In genomic region chr17:79353446-79354173, GRCm38 (mm10) we compare ENCODE assay signal across 8 mouse cellular contexts. TPM values are rescaled to one million over a fixed set of nuclear protein-coding genes. Genes with fewer than 3 reads are reported as not detected.
DNase-seq lines count a peak whose midpoint lies in the region; ATAC-seq and TF ChIP-seq lines count a peak whose summit lies in the region.

No protein-coding gene starts in this region.

- no peak for TF ChIP-seq EP300 in liver, postnatal 0 days (IDR thresholded peaks at IDR 0.05; ENCODE audit: low read depth)
- peak; percentile 28 for TF ChIP-seq EP300 in stomach, postnatal 0 days (optimal IDR thresholded peaks at IDR 0.05)

- peak overlapping the region; percentile 94 for H3K27ac ChIP-seq in left cerebral cortex, adult 2 months
- H3K27ac ChIP-seq in embryonic facial prominence, embryonic 15.5 days (replicated peaks) = peak overlapping the region; percentile 77
- H3K27ac ChIP-seq in hindbrain, embryonic 12.5 days = peak overlapping the region; percentile 92
- peak overlapping the region; percentile 92; the same call in 1 of the 2 replicates for H3K27ac ChIP-seq in liver, postnatal 0 days (ENCODE audit: low read depth)
- peak overlapping the region; percentile 49; the same call in 1 of the 2 replicates for H3K27ac ChIP-seq in stomach, postnatal 0 days (replicated peaks)

- DNase-seq in left cerebral cortex, adult 2 months (ENCODE audit: extremely low spot score in 1 of 2, low spot score in 2 of 2) = no peak
- DNase-seq in left cerebral cortex, adult 8-10 months (ENCODE audit: low spot score in 2 of 2) = no peak
- DNase-seq in liver, postnatal 0 days = no peak
- peak; percentile 24 for DNase-seq in stomach, postnatal 0 days (ENCODE audit: low spot score)
- no peak for DNase-seq in left cerebral cortex, postnatal 14 days (ENCODE audit: low spot score in 2 of 2)

- 0 out of 2 replicates have a peak, but pooled peaks cover 7% of the 10 kb centered on the region for H3K36me3 ChIP-seq in embryonic facial prominence, embryonic 15.5 days
- H3K36me3 ChIP-seq in hindbrain, embryonic 12.5 days = no peaks in the 10 kb centered on the region; the same call in 1 of the 2 replicates
- peaks cover 16% of the 10 kb centered on the region; the same call in 1 of the 2 replicates for H3K36me3 ChIP-seq in liver, postnatal 0 days (replicated peaks; ENCODE audit: insufficient read depth, low read length)
- no peaks in the 10 kb centered on the region for H3K36me3 ChIP-seq in stomach, postnatal 0 days (ENCODE audit: control insufficient read depth, insufficient read depth, low read length)

- WGBS in embryonic facial prominence, embryonic 15.5 days = 1% methylated on average over 16 of the region's 16 CpGs
- whole genome bisulfite sequencing in hindbrain, embryonic 12.5 days = 5% methylated on average over 16 of the region's 16 CpGs
- WGBS in liver, postnatal 0 days (ENCODE audit: insufficient replicate concordance) = 9% methylated on average over 16 of the region's 16 CpGs
- 9% methylated on average over 16 of the region's 16 CpGs for WGBS in stomach, postnatal 0 days

- ATAC-seq in embryonic facial prominence, embryonic 15.5 days (ENCODE audit: insufficient number of reproducible peaks, low FRiP score, low TSS enrichment, low read depth) = no peak
- no peak for ATAC-seq in hindbrain, embryonic 12.5 days (ENCODE audit: low FRiP score)
- no peak for ATAC-seq in liver, postnatal 0 days
- ATAC-seq in stomach, postnatal 0 days (ENCODE audit: low FRiP score, low TSS enrichment) = no peak
- ATAC-seq in megakaryocyte progenitor cell, adult 5-6 weeks (replicated peaks; ENCODE audit: poor library complexity) = no peak

- TF ChIP-seq CTCF in left cerebral cortex, adult 2 months (IDR thresholded peaks at IDR 0.05) = no peak
- no peak for TF ChIP-seq CTCF in liver, postnatal 0 days (IDR thresholded peaks at IDR 0.05; ENCODE audit: low read depth)
- TF ChIP-seq CTCF in stomach, postnatal 0 days (IDR thresholded peaks at IDR 0.05; ENCODE audit: low read depth) = no peak

- peak overlapping the region; percentile 83 for H3K4me3 ChIP-seq in left cerebral cortex, adult 2 months
- peak overlapping the region; percentile 78 for H3K4me3 ChIP-seq in embryonic facial prominence, embryonic 15.5 days (replicated peaks)
- peak overlapping the region; percentile 68 for H3K4me3 ChIP-seq in hindbrain, embryonic 12.5 days
- H3K4me3 ChIP-seq in liver, postnatal 0 days (ENCODE audit: low read depth, low read length) = peak overlapping the region; percentile 81
- peak overlapping the region; percentile 73 for H3K4me3 ChIP-seq in stomach, postnatal 0 days (ENCODE audit: low read depth, low read length)

- H3K9me3 ChIP-seq in embryonic facial prominence, embryonic 15.5 days (replicated peaks) = no peaks in the 10 kb centered on the region
- H3K9me3 ChIP-seq in hindbrain, embryonic 12.5 days (replicated peaks) = no peaks in the 10 kb centered on the region
- H3K9me3 ChIP-seq in liver, postnatal 0 days (ENCODE audit: low read length) = no peaks in the 10 kb centered on the region
- no peaks in the 10 kb centered on the region for H3K9me3 ChIP-seq in stomach, postnatal 0 days (ENCODE audit: control insufficient read depth, low read length)

- intact Hi-C loops in left cerebral cortex, adult 2 months (cut with DNase I) = loop anchor here (2.0 to 10.0 kb wide), 2 partner anchors 209 to 851 kb away; partner anchors contain the start of genes Srsf7 and Ttc39d
- intact Hi-C loops in left cerebral cortex, postnatal 14 days (cut with DNase I) = loop anchor here (5.0 to 10.0 kb wide), 3 partner anchors 69 to 239 kb away; no protein-coding TSS in a partner anchor

- H3K4me1 ChIP-seq in embryonic facial prominence, embryonic 15.5 days = peaks cover 42% of the 10 kb centered on the region
- peaks cover 19% of the 10 kb centered on the region for H3K4me1 ChIP-seq in hindbrain, embryonic 12.5 days
- H3K4me1 ChIP-seq in liver, postnatal 0 days (ENCODE audit: insufficient read depth) = peaks cover 54% of the 10 kb centered on the region
- peaks cover 3% of the 10 kb centered on the region for H3K4me1 ChIP-seq in stomach, postnatal 0 days (replicated peaks; ENCODE audit: control insufficient read depth, insufficient read depth)

- H3K4me2 ChIP-seq in embryonic facial prominence, embryonic 15.5 days (replicated peaks) = peak overlapping the region; percentile 100
- peak overlapping the region; percentile 92 for H3K4me2 ChIP-seq in hindbrain, embryonic 12.5 days (replicated peaks)
- peak overlapping the region; percentile 100 for H3K4me2 ChIP-seq in liver, postnatal 0 days (ENCODE audit: low read depth, low read length)
- peak overlapping the region; percentile 100 for H3K4me2 ChIP-seq in stomach, postnatal 0 days (replicated peaks; ENCODE audit: low read depth)

- peak overlapping the region; percentile 47 for H3K9ac ChIP-seq in embryonic facial prominence, embryonic 15.5 days
- H3K9ac ChIP-seq in hindbrain, embryonic 12.5 days = peak overlapping the region; percentile 75
- peak overlapping the region; percentile 91 for H3K9ac ChIP-seq in liver, postnatal 0 days (replicated peaks)
- H3K9ac ChIP-seq in stomach, postnatal 0 days (ENCODE audit: low read length) = peak overlapping the region; percentile 77

- no peaks in the 10 kb centered on the region for H3K27me3 ChIP-seq in embryonic facial prominence, embryonic 15.5 days
- H3K27me3 ChIP-seq in hindbrain, embryonic 12.5 days = 0 out of 2 replicates have a peak, but pooled peaks cover 10% of the 10 kb centered on the region
- H3K27me3 ChIP-seq in liver, postnatal 0 days (ENCODE audit: insufficient read depth, low read length) = peaks cover 25% of the 10 kb centered on the region
- no peaks in the 10 kb centered on the region for H3K27me3 ChIP-seq in stomach, postnatal 0 days (ENCODE audit: control insufficient read depth, insufficient read depth, low read length)

RNA-seq across cellular contexts. Expression of gene Cdc42ep3, which starts 1.3 kb away (rescaled TPM):
- total RNA-seq in left cerebral cortex, adult 2 months (2021) = 10 to 100 TPM; 14.7 to 15.4 TPM
- 10 to 100 TPM; 14.3 to 21.6 (median 19.5) TPM for total RNA-seq in left cerebral cortex, adult 8-10 months (2022)
- 68.8 and 84.8 TPM in 2 replicates for polyA plus RNA-seq in embryonic facial prominence, embryonic 15.5 days (2015; fragmentation: Nextera tagmentation; extraction: Ambion mirVana)
- 49.1 and 54.6 TPM in 2 replicates for polyA plus RNA-seq in hindbrain, embryonic 12.5 days (2016; fragmentation: Nextera tagmentation; extraction: Ambion mirVana)
- polyA plus RNA-seq in liver, postnatal 0 days (2015; fragmentation: Nextera tagmentation; extraction: Ambion mirVana) = 32.7 and 32.9 TPM in 2 replicates
- 56.9 and 62.6 TPM in 2 replicates for polyA plus RNA-seq in stomach, postnatal 0 days (2015; fragmentation: Nextera tagmentation; extraction: Ambion mirVana)
- 10 to 100 TPM; 21.3 to 22.7 TPM for total RNA-seq in left cerebral cortex, postnatal 14 days (2021)
- 34.8 and 37.1 TPM in 2 replicates for total RNA-seq in megakaryocyte progenitor cell, adult 5-6 weeks (2015)
- 64.5 and 82.4 TPM in 2 replicates for total RNA-seq in megakaryocyte progenitor cell, adult 5-6 weeks (2017)
